Mouse (Mus musculus) neural tube, embryonic 11.5 days (tissue): ENCODE measurements around the gene Tbx10. TPM values are rescaled to one million over a fixed set of nuclear protein-coding genes. Genes with fewer than 3 reads are reported as not detected.
"Not testable (repeated sequence)": the region's sequence is repeated elsewhere in the genome, so short reads cannot be mapped to it uniquely, and the experiment has no call there.

ENCODE experiments used
- ATAC-seq: fragments of 200-750 bp; cut with Nextera tagmentation; 2 replicates; pipeline ENCODE4 v1.8.0; 2017; ENCODE audit warnings: moderate number of reproducible peaks, mild to moderate bottlenecking, moderate TSS enrichment, moderate library complexity; ENCODE audit not compliant: insufficient read depth, low FRiP score, low TSS enrichment
- DNase-seq: peaks from one replicate; pipeline ENCODE4 v3.0.0-alpha.2; 2015; ENCODE audit warnings: low spot score
- H3K27ac ChIP-seq: fragments of 300-500 bp; sonication (generic); 2 replicates; pipeline ENCODE4 v1.5.1; 2014; ENCODE audit warnings: low read depth, mild to moderate bottlenecking, low read length
- H3K27me3 ChIP-seq: fragments of 300-500 bp; sonication (generic); 2 replicates; pipeline ENCODE4 v1.6.1; 2014; ENCODE audit warnings: mild to moderate bottlenecking, low read length, mixed read lengths; ENCODE audit not compliant: control insufficient read depth, insufficient read depth
- H3K36me3 ChIP-seq: fragments of 300-500 bp; sonication (generic); 2 replicates; pipeline ENCODE4 v1.6.1; 2014; ENCODE audit warnings: mild to moderate bottlenecking, low read length, moderate library complexity, mixed read lengths; ENCODE audit not compliant: control insufficient read depth, insufficient read depth
- H3K4me1 ChIP-seq: fragments of 300-500 bp; sonication (generic); 2 replicates; pipeline ENCODE4 v1.6.1; 2014; ENCODE audit warnings: low read length, mixed read lengths; ENCODE audit not compliant: control insufficient read depth, insufficient read depth
- H3K4me2 ChIP-seq: fragments of 300-500 bp; sonication (generic); 2 replicates; pipeline ENCODE4 v1.6.1; 2014; ENCODE audit warnings: low read depth, mild to moderate bottlenecking, moderate library complexity
- H3K4me3 ChIP-seq: fragments of 300-500 bp; sonication (generic); 2 replicates; pipeline ENCODE4 v1.5.1; 2014; ENCODE audit warnings: low read depth, low read length
- H3K9ac ChIP-seq: fragments of 300-500 bp; sonication (generic); 2 replicates; pipeline ENCODE4 v1.6.1; 2014; ENCODE audit warnings: mild to moderate bottlenecking, low read length
- H3K9me3 ChIP-seq: fragments of 300-500 bp; sonication (generic); 2 replicates; pipeline ENCODE4 v1.6.1; 2016; ENCODE audit warnings: low read length; ENCODE audit not compliant: control insufficient read depth
- WGBS: fragments of 180-500 bp; shearing (Covaris S2); extraction: QIAGEN DNeasy Blood & Tissue Kit; methylation state at CpG from one replicate; pipeline ENCODE4 v1.1.7; 2014; 5-methylcytosine and 5-hydroxymethylcytosine counted together
- polyA plus RNA-seq: library from polyadenylated mRNA; unstranded; fragments of >200 nt; fragmentation: Nextera tagmentation; extraction: Ambion mirVana; gene quantifications from 2 replicates; pipeline ENCODE4 v1.2.1, GENCODE M21; 2014

Tbx10 gene
- polyA plus RNA-seq, 1 experiment from 2014 or later, result not detected

- Histone ChIP-seq H3K36me3 (no peaks in the 10 kb centered on the region), H3K27ac (no peak overlapping the region), H3K9me3 (no peaks in the 10 kb centered on the region), H3K4me2 (no peak overlapping the region), H3K4me3 (no peak overlapping the region), H3K9ac (no peak overlapping the region), H3K27me3 (no peaks in the 10 kb centered on the region), H3K4me1 (no peaks in the 10 kb centered on the region)
- DNase-seq (peak; percentile 31), ATAC-seq (no peak)
- WGBS, result 78% methylated on average over 12 of the region's 12 CpGs
Measured at GRCm38 (mm10) chr19:4036327-4037045, 43.9 kb downstream of the Tbx10 start.

GRCm38 (mm10) chr19:4037154-4037787 lies 44.7 kb downstream of the Tbx10 start:
- Histone ChIP-seq H3K9ac (peak overlapping the region; percentile 74), H3K4me2 (peak overlapping the region; percentile 57), H3K4me3 (peak overlapping the region; percentile 51), H3K27ac (0 out of 2 replicates have a peak overlapping the region, but pooled peaks have one; percentile 1)
- not testable (repeated sequence) for H3K4me1 ChIP-seq, DNase-seq, H3K36me3 ChIP-seq, ATAC-seq, H3K27me3 ChIP-seq, H3K9me3 ChIP-seq
- 32% methylated on average over 6 of the region's 8 CpGs for WGBS

GRCm38 (mm10) chr19:4037788-4038232 lies 45.3 kb downstream of the Tbx10 start, which contains the start of gene Gstp1:
TSS of gene Gstp1 (minus strand) at chr19:4037985.
- Histone ChIP-seq H3K4me2 (peak within 1 kb of the TSS; percentile 57), H3K9ac (peak within 1 kb of the TSS; percentile 74), H3K27ac (peak within 1 kb of the TSS; percentile 1; the same call in 1 of the 2 replicates), H3K36me3 (no peaks in the 10 kb centered on the region), H3K27me3 (no peaks in the 10 kb centered on the region), H3K9me3 (no peaks in the 10 kb centered on the region), H3K4me3 (peak within 1 kb of the TSS; percentile 51), H3K4me1 (no peaks in the 10 kb centered on the region)
- WGBS, result under 1% methylated on average over 26 of the region's 26 CpGs
- ATAC-seq (peak; percentile 61), DNase-seq (peak; percentile 84)

GRCm38 (mm10) chr19:4040941-4041340 lies 48.4 kb downstream of the Tbx10 start:
- not testable (repeated sequence) for H3K27me3 ChIP-seq, H3K4me3 ChIP-seq, H3K4me2 ChIP-seq, H3K4me1 ChIP-seq, ATAC-seq, H3K27ac ChIP-seq, DNase-seq, H3K9ac ChIP-seq, H3K9me3 ChIP-seq, H3K36me3 ChIP-seq
- WGBS, result 88% methylated on average over 5 of the region's 5 CpGs

- H3K4me3 ChIP-seq, ATAC-seq, H3K4me1 ChIP-seq, H3K27ac ChIP-seq, H3K4me2 ChIP-seq, DNase-seq, H3K9me3 ChIP-seq, H3K36me3 ChIP-seq, H3K9ac ChIP-seq, H3K27me3 ChIP-seq: not testable (repeated sequence)
- WGBS, result 89% methylated on average over 3 of the region's 4 CpGs
Measured at GRCm38 (mm10) chr19:4041500-4041899, 48.9 kb downstream of the Tbx10 start.

GRCm38 (mm10) chr19:4042124-4042523 lies 49.6 kb downstream of the Tbx10 start:
- H3K36me3 ChIP-seq, result no peaks in the 10 kb centered on the region
- no peaks in the 10 kb centered on the region for H3K27me3 ChIP-seq
- DNase-seq, result no peak
- H3K4me3 ChIP-seq, result no peak overlapping the region
- H3K4me1 ChIP-seq, result no peaks in the 10 kb centered on the region
- ATAC-seq, result no peak
- H3K9me3 ChIP-seq, result no peaks in the 10 kb centered on the region
- 85% methylated on average over 14 of the region's 14 CpGs for WGBS
- H3K9ac ChIP-seq, result no peak overlapping the region
- no peak overlapping the region for H3K27ac ChIP-seq
- no peak overlapping the region for H3K4me2 ChIP-seq

GRCm38 (mm10) chr19:4044109-4044508 lies 51.6 kb downstream of the Tbx10 start:
- not testable (repeated sequence) for H3K9ac ChIP-seq, H3K4me3 ChIP-seq, H3K9me3 ChIP-seq, H3K4me1 ChIP-seq, DNase-seq, H3K4me2 ChIP-seq, H3K27ac ChIP-seq, ATAC-seq, H3K36me3 ChIP-seq, H3K27me3 ChIP-seq
- WGBS, result 89% methylated on average over 5 of the region's 5 CpGs

- Histone ChIP-seq H3K4me3 (no peak within 1 kb of the TSS), H3K9ac (no peak within 1 kb of the TSS), H3K36me3 (no peaks in the 10 kb centered on the region), H3K4me2 (no peak within 1 kb of the TSS), H3K9me3 (no peaks in the 10 kb centered on the region), H3K27me3 (no peaks in the 10 kb centered on the region), H3K27ac (no peak within 1 kb of the TSS), H3K4me1 (no peaks in the 10 kb centered on the region)
- DNase-seq (peak; percentile 50), ATAC-seq (no peak)
- WGBS, result 62% methylated on average over 16 of the region's 16 CpGs
Measured at GRCm38 (mm10) chr19:4045966-4046865, 53.7 kb downstream of the Tbx10 start, which contains the start of gene Gstp2. TSS of gene Gstp2 (minus strand) at chr19:4046023.
